Mouse (Mus musculus): ENCODE data around the gene Josd2. TPM values are rescaled to one million over a fixed set of nuclear protein-coding genes. Genes with fewer than 3 reads are reported as not detected.

Josd2 gene
- 71.6 TPM for polyA plus RNA-seq (2017; shearing (Covaris generic))

GRCm38 (mm10) chr7:44467811-44468411 lies at the start of gene Josd2:
Gene Josd2, plus strand, starts transcription at chr7:44467980.

DNA sequence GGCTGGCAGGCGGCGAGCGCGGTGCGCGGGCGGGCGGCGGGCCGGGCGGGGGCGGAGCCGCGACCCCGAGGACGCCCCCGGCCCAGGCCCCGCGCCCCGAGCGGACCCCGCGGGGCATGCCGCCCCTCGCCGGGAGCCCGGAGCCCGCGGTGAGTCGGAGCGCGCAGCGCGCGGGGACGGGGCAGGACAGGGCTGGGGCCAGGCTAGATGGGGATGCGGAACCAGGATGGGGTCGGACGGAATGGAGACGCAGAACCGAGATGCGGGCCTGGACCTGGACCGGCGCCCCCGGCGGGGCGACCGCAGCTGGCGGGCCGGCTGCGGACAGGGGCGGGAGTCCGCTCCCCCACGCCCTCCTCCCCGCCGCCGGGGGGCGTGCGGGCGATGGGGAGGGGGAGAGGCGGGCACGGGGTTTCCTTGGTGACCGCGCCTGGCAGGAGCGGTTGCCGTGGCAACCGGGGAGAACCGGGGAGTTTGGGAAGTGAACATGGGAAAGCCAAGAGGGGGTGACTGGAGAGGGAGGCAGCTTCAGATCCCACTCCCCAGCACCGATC lies 38.7 kb upstream of the Josd2 start, which contains the start of gene Lrrc4b:
TSS of gene Lrrc4b (plus strand) at position 51 of the 554 bp plus-strand sequence.

GRCm38 (mm10) chr7:44465111-44465510 lies 2.7 kb upstream of the Josd2 start, which contains the start of gene Aspdh:
Gene Aspdh, plus strand, starts transcription at chr7:44465391.

GRCm38 (mm10) chr7:44495992-44496770 lies 28.4 kb downstream of the Josd2 start, which contains the start of the genes Emc10 and Fam71e1:
Gene Emc10, minus strand, starts transcription at chr7:44496529.
Gene Fam71e1, plus strand, starts transcription at chr7:44496581.

Other genes with a start within 250 kb of the Josd2 start
- not detected for gene Klk1, start 242.6 kb upstream of the Josd2 start, polyA plus RNA-seq (2017; shearing (Covaris generic))
- gene Gm36864, start 231.8 kb upstream of the Josd2 start, polyA plus RNA-seq (2017; shearing (Covaris generic)) = not detected
- gene 1700028J19Rik, start 221.3 kb upstream of the Josd2 start, polyA plus RNA-seq (2017; shearing (Covaris generic)) = 0.85 TPM
- 192 TPM for gene 2410002F23Rik, start 221.3 kb upstream of the Josd2 start, polyA plus RNA-seq (2017; shearing (Covaris generic))
- not detected for gene Acp4, start 210.6 kb upstream of the Josd2 start, polyA plus RNA-seq (2017; shearing (Covaris generic))
- not detected for gene Gm15517, start 206.5 kb upstream of the Josd2 start, polyA plus RNA-seq (2017; shearing (Covaris generic))
- gene Clec11a, start 161.1 kb upstream of the Josd2 start, polyA plus RNA-seq (2017; shearing (Covaris generic)) = 0.12 TPM
- gene Shank1, start 157.7 kb upstream of the Josd2 start, polyA plus RNA-seq (2017; shearing (Covaris generic)) = 0.47 TPM
- 0.77 TPM for gene Syt3, start 83.9 kb upstream of the Josd2 start, polyA plus RNA-seq (2017; shearing (Covaris generic))
- gene 1700008O03Rik, start 82.2 kb upstream of the Josd2 start, polyA plus RNA-seq (2017; shearing (Covaris generic)) = not detected
- gene Lrrc4b, start 39.0 kb upstream of the Josd2 start, polyA plus RNA-seq (2017; shearing (Covaris generic)) = not detected
- gene Aspdh, start 2.6 kb upstream of the Josd2 start, polyA plus RNA-seq (2017; shearing (Covaris generic)) = not detected
- gene Emc10, start 28.5 kb downstream of the Josd2 start, polyA plus RNA-seq (2017; shearing (Covaris generic)) = 178 TPM
- 1.00 TPM for gene Fam71e1, start 28.6 kb downstream of the Josd2 start, polyA plus RNA-seq (2017; shearing (Covaris generic))
- not detected for gene Mybpc2, start 56.7 kb downstream of the Josd2 start, polyA plus RNA-seq (2017; shearing (Covaris generic))
- 0.17 TPM for gene Spib, start 64.1 kb downstream of the Josd2 start, polyA plus RNA-seq (2017; shearing (Covaris generic))
- gene Pold1, start 80.9 kb downstream of the Josd2 start, polyA plus RNA-seq (2017; shearing (Covaris generic)) = 42.7 TPM
- 201 TPM for gene Nr1h2, start 86.0 kb downstream of the Josd2 start, polyA plus RNA-seq (2017; shearing (Covaris generic))
- 0.76 TPM for gene Napsa, start 104.4 kb downstream of the Josd2 start, polyA plus RNA-seq (2017; shearing (Covaris generic))
- gene Kcnc3, start 122.7 kb downstream of the Josd2 start, polyA plus RNA-seq (2017; shearing (Covaris generic)) = 0.36 TPM
- not detected for gene Myh14, start 202.9 kb downstream of the Josd2 start, polyA plus RNA-seq (2017; shearing (Covaris generic))
- gene Izumo2, start 240.8 kb downstream of the Josd2 start, polyA plus RNA-seq (2017; shearing (Covaris generic)) = not detected